ENCODE assay signal across 9 mouse cellular contexts in genomic region chr6:40689180-40689579, GRCm38 (mm10).
DNase-seq lines count a peak whose midpoint lies in the region; ATAC-seq and TF ChIP-seq lines count a peak whose summit lies in the region.
"Had no signal": no experiment of that assay in that cellular context is flagged by ENCODE, and none has a peak within 500 bp of the region (broad histone marks: within the 10 kb centered on the region; RNA-seq: fewer than 3 reads in every experiment).

No protein-coding gene starts in this region.

- DNase-seq in testis, postnatal 14 days (ENCODE audit: low spot score) = peak; percentile 5
- no peak for DNase-seq in testis, postnatal 10 days (ENCODE audit: low spot score)
- peak; percentile 21 for DNase-seq in cerebellum, adult 11 months
- DNase-seq in forelimb bud, embryonic 11.5 days (ENCODE audit: low read depth, low spot score) = peak; percentile 77
- peak; percentile 67 for DNase-seq in kidney, adult 9 months
- peak; percentile 12 to 33 (median 23) for DNase-seq in liver, embryonic 14.5 days (ENCODE audit: low read depth in 3 of 3, low spot score in 3 of 3)
- DNase-seq in gastrocnemius, postnatal 36 days = no peak

- no peaks in the 10 kb centered on the region for H3K36me3 ChIP-seq in liver, embryonic 14.5 days (replicated peaks; ENCODE audit: control insufficient read depth, insufficient read depth, low read depth)
- no peaks in the 10 kb centered on the region for H3K36me3 ChIP-seq in neural tube, embryonic 14.5 days (ENCODE audit: control insufficient read depth, insufficient read depth, low read length)
- H3K36me3 ChIP-seq: embryonic facial prominence, embryonic 15.5 days had no signal

- H3K4me1 ChIP-seq in liver, embryonic 14.5 days (replicated peaks; ENCODE audit: control insufficient read depth in 2 of 2, insufficient read depth in 2 of 2, low read length in 1 of 2) = no peaks in the 10 kb centered on the region
- H3K4me1 ChIP-seq in neural tube, embryonic 14.5 days (ENCODE audit: control insufficient read depth, insufficient read depth, low read length) = no peaks in the 10 kb centered on the region
- H3K4me1 ChIP-seq: embryonic facial prominence, embryonic 15.5 days had no signal

- H3K4me3 ChIP-seq in liver, embryonic 14.5 days (ENCODE audit: insufficient read depth in 1 of 2, low read depth in 2 of 2, low read length in 2 of 2) = no peak overlapping the region
- H3K4me3 ChIP-seq in neural tube, embryonic 14.5 days (ENCODE audit: low read depth, low read length) = no peak overlapping the region
- H3K4me3 ChIP-seq: embryonic facial prominence, embryonic 15.5 days had no signal

- no peak overlapping the region for H3K4me2 ChIP-seq in liver, embryonic 14.5 days (ENCODE audit: low read depth)
- H3K4me2 ChIP-seq in neural tube, embryonic 14.5 days (ENCODE audit: low read depth, low read length) = no peak overlapping the region
- H3K4me2 ChIP-seq: embryonic facial prominence, embryonic 15.5 days had no signal

- H3K9ac ChIP-seq in liver, embryonic 14.5 days (replicated peaks) = no peak overlapping the region
- H3K9ac ChIP-seq in neural tube, embryonic 14.5 days (replicated peaks; ENCODE audit: low read depth, low read length) = no peak overlapping the region
- H3K9ac ChIP-seq: embryonic facial prominence, embryonic 15.5 days had no signal

- TF ChIP-seq EP300 in liver, embryonic 14.5 days (IDR thresholded peaks at IDR 0.05; ENCODE audit: low read depth) = no peak

- H3K27ac ChIP-seq in liver, embryonic 14.5 days = no peak overlapping the region
- no peak overlapping the region for H3K27ac ChIP-seq in neural tube, embryonic 14.5 days (ENCODE audit: low read depth, low read length)
- H3K27ac ChIP-seq: embryonic facial prominence, embryonic 15.5 days had no signal

- H3K27me3 ChIP-seq in liver, embryonic 14.5 days (ENCODE audit: control insufficient read depth, insufficient read depth, low read length) = no peaks in the 10 kb centered on the region
- H3K27me3 ChIP-seq in neural tube, embryonic 14.5 days (ENCODE audit: control insufficient read depth, insufficient read depth, low read length) = no peaks in the 10 kb centered on the region
- H3K27me3 ChIP-seq: embryonic facial prominence, embryonic 15.5 days had no signal

- intact Hi-C loops in gastrocnemius, postnatal 36 days (cut with DNase I) = no loop called here

- 3% methylated on average over 5 of the region's 5 CpGs for WGBS in liver, embryonic 14.5 days (ENCODE audit: insufficient replicate concordance)
- WGBS in neural tube, embryonic 14.5 days = 10% methylated on average over 5 of the region's 5 CpGs

- no peak for ATAC-seq in liver, embryonic 14.5 days (ENCODE audit: insufficient read depth)
- ATAC-seq in neural tube, embryonic 14.5 days (ENCODE audit: low read depth) = peak; percentile 71

- peak; percentile 58 for TF ChIP-seq CTCF in liver, embryonic 14.5 days (IDR thresholded peaks at IDR 0.05; ENCODE audit: low read depth)

- H3K9me3 ChIP-seq in liver, embryonic 14.5 days (ENCODE audit: control insufficient read depth, low read length) = no peaks in the 10 kb centered on the region
- H3K9me3 ChIP-seq in neural tube, embryonic 14.5 days (ENCODE audit: control insufficient read depth, low read length) = no peaks in the 10 kb centered on the region
- H3K9me3 ChIP-seq: embryonic facial prominence, embryonic 15.5 days had no signal

Comparison
In these comparisons a context has a peak if more than half of its experiments do, and no peak if none do; other contexts are left out.
1. DNase-seq: peak in testis, postnatal 14 days (single experiment), cerebellum, adult 11 months (single experiment), forelimb bud, embryonic 11.5 days (single experiment), kidney, adult 9 months (single experiment) and liver, embryonic 14.5 days (3 of 3); none in testis, postnatal 10 days (single experiment) and gastrocnemius, postnatal 36 days (0 of 2).